Mouse (Mus musculus): ENCODE measurements around the gene Peak1.

DNA sequence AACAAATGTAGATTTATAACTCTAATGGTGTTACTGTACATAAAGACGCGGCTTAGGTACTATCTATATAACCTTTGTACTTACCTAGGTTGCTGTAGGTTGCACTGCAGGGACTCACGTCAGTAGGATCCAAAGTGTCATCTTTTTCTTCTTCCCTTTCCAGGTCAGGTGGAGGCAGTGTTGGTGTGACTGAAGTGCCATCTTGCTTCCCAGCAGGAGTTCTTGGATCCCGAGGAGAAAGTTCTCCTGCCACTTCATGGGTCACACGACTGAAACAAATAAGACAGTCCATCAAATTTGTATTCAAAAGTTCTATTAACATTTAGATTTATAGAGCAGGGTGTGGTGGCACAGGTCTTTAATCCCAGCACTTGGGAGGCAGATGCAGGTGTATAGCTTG, 176.8 kb downstream of the Peak1 start:
- no peak for TF ChIP-seq FLI1 (IDR thresholded peaks at IDR 0.05; ENCODE audit: low read length)
- no peak for TF ChIP-seq GATA1 (IDR thresholded peaks at IDR 0.05; ENCODE audit: borderline replicate concordance, low read length)
